Mouse (Mus musculus) gastrocnemius, postnatal 4 days (tissue): Measurements from ENCODE around the gene Nme4. TPM values are rescaled to one million over a fixed set of nuclear protein-coding genes. Genes with fewer than 3 reads are reported as not detected.

ENCODE experiments used
- total RNA-seq, 2 experiments: library from RNA; stranded (reverse); gene quantifications; 2 replicates each; pipeline ENCODE4 v1.2.3; 2021

Nme4 gene
- total RNA-seq, 2 experiments from 2014 or later = 13.5 to 18.3 TPM

Other genes starting within 250 kb of the Nme4 start
- 10 to 100 TPM; 11.7 to 12.0 TPM for gene Wdr90, start 234.1 kb downstream of the Nme4 start, total RNA-seq
- 10 to 100 TPM; 46.1 to 48.6 TPM for gene Mcrip2, start 226.8 kb downstream of the Nme4 start, total RNA-seq
- 10 to 100 TPM; 20.0 to 21.3 TPM for gene Mettl26, start 220.5 kb downstream of the Nme4 start, total RNA-seq
- 1 to 10 TPM in 1 of 2 experiments, under 1 TPM in 1; 0.88 to 1.4 TPM for gene Wfikkn1, start 214.7 kb downstream of the Nme4 start, total RNA-seq
- 10 to 100 TPM; 15.1 to 17.2 TPM for gene Rab40c, start 175.9 kb downstream of the Nme4 start, total RNA-seq
- gene Pigq, start 150.7 kb downstream of the Nme4 start, total RNA-seq = 10 to 100 TPM; 46.7 to 50.8 TPM
- gene Nhlrc4, start 150.6 kb downstream of the Nme4 start, total RNA-seq = not detected
- not detected for gene A930017K11Rik, start 143.0 kb downstream of the Nme4 start, total RNA-seq
- 10 to 100 TPM; 14.2 to 14.5 TPM for gene Capn15, start 109.8 kb downstream of the Nme4 start, total RNA-seq
- 10 to 100 TPM; 36.8 to 41.4 TPM for gene Rab11fip3, start 26.0 kb downstream of the Nme4 start, total RNA-seq
- gene Decr2, start 5.3 kb downstream of the Nme4 start, total RNA-seq = 10 to 100 TPM in 1 of 2 experiments, 1 to 10 TPM in 1; 9.2 to 12.9 TPM
- 1 to 10 TPM; 3.0 to 4.5 TPM for gene Tmem8, start 17.7 kb upstream of the Nme4 start, total RNA-seq
- 10 to 100 TPM; 62.3 to 63.3 TPM for gene Mrpl28, start 27.9 kb upstream of the Nme4 start, total RNA-seq
- 10 to 100 TPM; 28.5 to 29.5 TPM for gene Axin1, start 43.1 kb upstream of the Nme4 start, total RNA-seq
- gene Pdia2, start 103.5 kb upstream of the Nme4 start, total RNA-seq = under 1 TPM in 1 of 2 experiments, not detected in 1; 0.21 TPM
- 1 to 10 TPM in 1 of 2 experiments, under 1 TPM in 1; 0.65 to 1.3 TPM for gene Rgs11, start 107.3 kb upstream of the Nme4 start, total RNA-seq
- 1 to 10 TPM; 3.7 to 4.2 TPM for gene Arhgdig, start 112.2 kb upstream of the Nme4 start, total RNA-seq
- gene Fam234a, start 148.6 kb upstream of the Nme4 start, total RNA-seq = 10 to 100 TPM; 50.2 to 55.7 TPM
- 10 to 100 TPM; 33.6 to 43.9 TPM for gene Luc7l, start 157.3 kb upstream of the Nme4 start, total RNA-seq